Mouse (Mus musculus) CH12.LX (cell line): ENCODE results near the gene Cacna1b. TPM values are rescaled to one million over a fixed set of nuclear protein-coding genes. Genes with fewer than 3 reads are reported as not detected.

Experiments used
- DNase-seq: peaks from one replicate; pipeline ENCODE4 v3.0.0-alpha.2; 2013; ENCODE audit errors: extremely low read depth
- H3K27ac ChIP-seq: 2 replicates; pipeline ENCODE4 v1.5.1; 2012; ENCODE audit warnings: low read depth, mild to moderate bottlenecking, control low read depth, moderate library complexity; ENCODE audit not compliant: insufficient read depth
- H3K27me3 ChIP-seq: replicated peaks from 2 replicates; pipeline ENCODE3; 2012; ENCODE audit warnings: inconsistent platforms
- H3K36me3 ChIP-seq, 2 experiments: replicated peaks in 1 of 2; 2 replicates each; pipeline versions ENCODE3 to v1.6.1; 2012; ENCODE audit warnings: inconsistent platforms in 1 of 2, low read length in 1 of 2, mild to moderate bottlenecking in 1 of 2, mixed read lengths in 1 of 2, moderate library complexity in 1 of 2; ENCODE audit not compliant: control insufficient read depth in 1 of 2, insufficient read depth in 1 of 2
- H3K4me1 ChIP-seq, 2 experiments: 2 replicates each; pipeline ENCODE4 v1.6.1; 2012; ENCODE audit warnings: inconsistent platforms in 1 of 2, moderate library complexity in 1 of 2; ENCODE audit not compliant: insufficient read depth in 2 of 2, control insufficient read depth in 1 of 2
- H3K4me2 ChIP-seq: 2 replicates; pipeline ENCODE4 v1.6.1; 2012; ENCODE audit warnings: low read depth, mild to moderate bottlenecking, control low read depth; ENCODE audit not compliant: poor library complexity, insufficient read depth, severe bottlenecking
- H3K4me3 ChIP-seq, 3 experiments: fragments of 150-350 bp in 1 of 3; sonication (generic) in 1 of 3; replicated peaks in 1 of 3; 2 replicates each; pipeline versions ENCODE3 to v1.5.1; 2011 to 2012; ENCODE audit warnings: low read depth in 2 of 3, low read length in 2 of 3, mild to moderate bottlenecking in 2 of 3, moderate library complexity in 2 of 3, control low read depth in 1 of 3, improper control_type of control experiment in 1 of 3, inconsistent platforms in 1 of 3, mixed read lengths in 1 of 3; ENCODE audit not compliant: poor library complexity in 1 of 3
- H3K79me2 ChIP-seq: replicated peaks from 2 replicates; pipeline ENCODE4 v1.6.1; 2012; ENCODE audit warnings: mild to moderate bottlenecking, moderate library complexity; ENCODE audit not compliant: control insufficient read depth, poor library complexity, insufficient read depth, severe bottlenecking; ENCODE audit errors: extremely low read depth
- H3K9ac ChIP-seq: 2 replicates; pipeline ENCODE4 v1.6.1; 2012; ENCODE audit warnings: low read depth, mild to moderate bottlenecking, control low read depth, moderate library complexity; ENCODE audit not compliant: insufficient read depth
- H3K9me3 ChIP-seq: replicated peaks from 2 replicates; pipeline ENCODE3; 2012; ENCODE audit warnings: low read length, inconsistent platforms, mixed read lengths
- CTCF ChIP-seq, 2 experiments: IDR thresholded peaks in 1 of 2; conservative IDR thresholded peaks in 1 of 2; 2 replicates each; pipeline ENCODE4 v1.5.1; 2011 to 2012; ENCODE audit warnings: low read depth in 2 of 2, low read length in 2 of 2, improper control_type of control experiment in 1 of 2, inconsistent platforms in 1 of 2, mild to moderate bottlenecking in 1 of 2, moderate library complexity in 1 of 2
- E2F4 ChIP-seq: IDR thresholded peaks from 2 replicates; pipeline ENCODE4 v1.6.1; 2011; ENCODE audit warnings: low read depth, low read length, improper control_type of control experiment; ENCODE audit not compliant: insufficient replicate concordance
- ELF1 ChIP-seq: IDR thresholded peaks from 2 replicates; pipeline ENCODE4 v1.6.1; 2014; ENCODE audit warnings: low read depth, mild to moderate bottlenecking, inconsistent platforms, low read length, improper control_type of control experiment
- EP300 ChIP-seq: IDR thresholded peaks from 2 replicates; pipeline ENCODE4 v1.6.1; 2011; ENCODE audit warnings: low read length, improper control_type of control experiment
- ETS1 ChIP-seq: conservative IDR thresholded peaks from 2 replicates; pipeline ENCODE4 v1.6.1; 2012; ENCODE audit warnings: low read depth, mild to moderate bottlenecking, inconsistent platforms, low read length, improper control_type of control experiment, moderate library complexity
- GABPA ChIP-seq: IDR thresholded peaks from 2 replicates; pipeline ENCODE4 v1.6.1; 2012; ENCODE audit warnings: low read depth, low read length, improper control_type of control experiment, inconsistent platforms; ENCODE audit not compliant: insufficient replicate concordance
- HCFC1 ChIP-seq: IDR thresholded peaks from 2 replicates; pipeline ENCODE4 v1.6.1; 2012; ENCODE audit warnings: low read depth, mild to moderate bottlenecking, inconsistent platforms, low read length, improper control_type of control experiment
- IRF4 ChIP-seq: IDR thresholded peaks from 2 replicates; pipeline ENCODE4 v1.6.1; 2014; ENCODE audit warnings: low read depth, mild to moderate bottlenecking, inconsistent platforms, low read length, improper control_type of control experiment
- JUND ChIP-seq: conservative IDR thresholded peaks from 2 replicates; pipeline ENCODE4 v1.6.1; 2011; ENCODE audit warnings: low read depth, low read length, improper control_type of control experiment
- MAFK ChIP-seq: IDR thresholded peaks from 2 replicates; pipeline ENCODE4 v1.6.1; 2011; ENCODE audit warnings: low read length, improper control_type of control experiment; ENCODE audit not compliant: insufficient replicate concordance
- MXI1 ChIP-seq: IDR thresholded peaks from 2 replicates; pipeline ENCODE4 v1.6.1; 2011; ENCODE audit warnings: mild to moderate bottlenecking, low read depth, low read length, improper control_type of control experiment
- MYC ChIP-seq: IDR thresholded peaks from 2 replicates; pipeline ENCODE4 v1.6.1; 2011; ENCODE audit warnings: low read depth, mild to moderate bottlenecking, improper control_type of control experiment, low read length
- NELFE ChIP-seq: IDR thresholded peaks from 2 replicates; pipeline ENCODE4 v1.6.1; 2011; ENCODE audit warnings: low read depth, low read length, improper control_type of control experiment
- NRF1 ChIP-seq: IDR thresholded peaks from 2 replicates; pipeline ENCODE4 v1.6.1; 2014; ENCODE audit warnings: low read depth, mild to moderate bottlenecking, inconsistent platforms, low read length, improper control_type of control experiment, moderate library complexity
- POLR2A ChIP-seq: IDR thresholded peaks from 2 replicates; pipeline ENCODE4 v1.6.1; 2011; ENCODE audit warnings: low read depth, mild to moderate bottlenecking, improper control_type of control experiment, low read length
- RAD21 ChIP-seq: IDR thresholded peaks from 2 replicates; pipeline ENCODE4 v1.6.1; 2011; ENCODE audit warnings: low read depth, mild to moderate bottlenecking, low read length, improper control_type of control experiment, moderate library complexity
- SMC3 ChIP-seq: IDR thresholded peaks from 2 replicates; pipeline ENCODE4 v1.6.1; 2011; ENCODE audit warnings: low read depth, low read length, improper control_type of control experiment
- TCF12 ChIP-seq: IDR thresholded peaks from 2 replicates; pipeline ENCODE4 v1.6.1; 2014; ENCODE audit warnings: low read depth, mild to moderate bottlenecking, inconsistent platforms, low read length, improper control_type of control experiment
- UBTF ChIP-seq: IDR thresholded peaks from 2 replicates; pipeline ENCODE4 v1.6.1; 2012; ENCODE audit warnings: low read depth, mild to moderate bottlenecking, inconsistent platforms, low read length, improper control_type of control experiment, moderate library complexity
- USF1 ChIP-seq: IDR thresholded peaks from 2 replicates; pipeline ENCODE4 v1.6.1; 2014; ENCODE audit warnings: low read depth, mild to moderate bottlenecking, inconsistent platforms, low read length, improper control_type of control experiment
- USF2 ChIP-seq: conservative IDR thresholded peaks from 2 replicates; pipeline ENCODE4 v1.6.1; 2011; ENCODE audit warnings: low read depth, low read length, improper control_type of control experiment
- ZC3H11A ChIP-seq: IDR thresholded peaks from 2 replicates; pipeline ENCODE4 v1.6.1; 2012; ENCODE audit warnings: low read depth, mild to moderate bottlenecking, inconsistent platforms, low read length, improper control_type of control experiment
- ZKSCAN1 ChIP-seq: IDR thresholded peaks from 2 replicates; pipeline ENCODE4 v1.6.1; 2012; ENCODE audit warnings: low read depth, inconsistent platforms, low read length, improper control_type of control experiment, borderline replicate concordance
- ZNF384 ChIP-seq: IDR thresholded peaks from 2 replicates; pipeline ENCODE4 v1.6.1; 2012; ENCODE audit warnings: low read depth, low read length, improper control_type of control experiment, inconsistent platforms
- dilution Hi-C: fragments of 300-500 bp; cut with MboI; formaldehyde crosslinking; loops from 2 replicates; pipeline ENCODE4 v1.14.3; 2020; ENCODE audit warnings: low sequenced_read_pairs; ENCODE audit not compliant: extremely low pct_unique_long_range_greater_than_20kb, extremely low pct_ligation_motif_present
- in situ Hi-C: fragments of 300-500 bp; cut with MboI; formaldehyde crosslinking; loops from 3 replicates; pipeline ENCODE4 v1.14.3; 2019; ENCODE audit warnings: low sequenced_read_pairs, low pct_ligation_motif_present, low pct_unique_long_range_greater_than_20kb, mixed read lengths
- polyA plus RNA-seq: library from polyadenylated mRNA; unstranded; fragments of >175 nt; gene quantifications from 2 replicates; pipeline ENCODE4 v1.2.1, GENCODE M21; 2012; ENCODE audit warnings: low read depth; ENCODE audit not compliant: insufficient read length
- total RNA-seq, 2 experiments: library from RNA; depleted of rRNA; stranded (reverse); fragments of 300-350 nt in 1 of 2; fragments of >200 nt in 1 of 2; gene quantifications; 2 replicates each; pipeline ENCODE4 v1.2.3; 2012 to 2014

The Cacna1b gene
- total and polyA plus RNA-seq, 3 experiments, result 0.16 to 0.72 TPM; not detected in 1

DNA sequence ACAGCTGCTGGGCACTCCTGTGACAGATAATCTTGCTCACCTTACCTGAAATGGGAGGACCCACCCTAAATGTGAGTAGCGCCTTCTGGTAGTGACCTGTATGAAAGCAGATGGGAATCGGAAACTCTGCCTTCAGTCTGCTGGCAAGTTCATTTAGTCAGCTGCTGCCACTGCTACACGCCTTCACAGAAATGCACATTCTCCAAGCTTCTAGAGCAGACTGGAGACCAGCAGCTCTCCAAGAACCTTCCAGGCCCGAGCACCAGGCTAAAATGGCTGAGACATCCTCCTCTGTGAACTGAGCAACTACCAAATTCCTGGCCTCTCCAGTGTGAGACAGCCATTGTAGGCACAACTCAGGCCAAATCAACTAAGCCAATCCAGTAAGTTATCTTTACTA, 37.1 kb downstream of the Cacna1b start:
- H3K4me2 ChIP-seq, result no peak overlapping the region
- in situ Hi-C loops, result no loop called here
- H3K9me3 ChIP-seq, result no peaks in the 10 kb centered on the region
- dilution Hi-C loops, result no loop called here
- no peaks in the 10 kb centered on the region for H3K4me1 ChIP-seq
- no peak for TF ChIP-seq NELFE
- TF ChIP-seq HCFC1, result no peak
- no peak for TF ChIP-seq NRF1
- TF ChIP-seq USF1, result no peak
- no peak for TF ChIP-seq UBTF
- TF ChIP-seq MXI1, result no peak
- no peak for TF ChIP-seq MYC
- no peak for TF ChIP-seq CTCF (conservative IDR thresholded peaks at IDR 0.05 in 1 of 2, IDR thresholded peaks at IDR 0.05 in 1 of 2; ENCODE audit: low read depth in 2 of 2, low read length in 2 of 2)
- TF ChIP-seq GABPA, result no peak
- TF ChIP-seq ETS1, result no peak
- no peak for TF ChIP-seq ZNF384
- no peak for TF ChIP-seq ZC3H11A
- H3K36me3 ChIP-seq, result no peaks in the 10 kb centered on the region
- no peaks in the 10 kb centered on the region for H3K27me3 ChIP-seq
- no peak for DNase-seq
- H3K27ac ChIP-seq, result no peak overlapping the region
- H3K79me2 ChIP-seq, result no peaks in the 10 kb centered on the region
- H3K4me3 ChIP-seq, result no peak overlapping the region
- H3K9ac ChIP-seq, result no peak overlapping the region

DNA sequence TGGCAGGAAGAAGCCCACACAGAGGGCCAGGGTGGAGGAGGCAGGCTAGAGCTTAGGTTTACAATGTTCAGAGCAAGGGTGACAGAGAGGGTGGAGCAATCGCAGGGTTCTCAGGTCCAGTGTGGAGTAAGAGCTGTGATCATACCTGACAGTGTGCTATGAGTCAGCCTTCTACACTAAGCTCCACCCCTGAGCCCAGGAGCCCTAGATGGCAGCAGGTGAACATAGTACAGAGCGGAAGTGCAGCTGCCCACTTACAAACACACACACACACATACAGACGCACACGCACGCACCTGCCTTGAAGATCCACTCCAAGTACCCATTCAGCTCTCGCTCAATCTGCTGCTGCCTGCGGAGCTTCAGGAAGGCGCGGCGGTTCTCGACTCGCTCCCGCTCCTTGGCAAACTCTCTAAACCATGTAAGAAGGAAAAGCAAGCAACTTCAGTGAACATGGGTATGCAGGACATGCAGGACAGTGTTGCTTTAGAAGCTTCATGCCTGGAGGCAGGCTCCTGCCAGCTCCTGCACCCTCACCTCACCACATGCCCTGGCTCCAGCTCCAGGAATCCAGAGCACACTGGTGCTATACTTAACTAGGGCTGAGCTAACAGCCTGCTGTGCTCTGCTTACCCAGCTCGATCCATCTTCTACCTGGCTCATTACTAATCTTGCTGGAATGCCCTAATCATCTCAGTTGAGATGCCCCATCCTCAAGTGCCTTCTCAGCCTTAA, 43.1 kb downstream of the Cacna1b start:
- H3K36me3 ChIP-seq, result no peaks in the 10 kb centered on the region
- H3K4me1 ChIP-seq, result no peaks in the 10 kb centered on the region
- DNase-seq, result no peak
- H3K4me3 ChIP-seq, result no peak overlapping the region
- TF ChIP-seq RAD21 (no peak), USF2 (no peak), CTCF (conservative IDR thresholded peaks at IDR 0.05 in 1 of 2, IDR thresholded peaks at IDR 0.05 in 1 of 2; ENCODE audit: low read depth in 2 of 2, low read length in 2 of 2) (no peak), NELFE (no peak), ZKSCAN1 (no peak), ELF1 (no peak), NRF1 (no peak), EP300 (no peak), MAFK (no peak), HCFC1 (no peak), SMC3 (no peak), MYC (no peak), E2F4 (no peak), TCF12 (no peak), JUND (no peak), POLR2A (no peak), IRF4 (no peak)
- no peaks in the 10 kb centered on the region for H3K27me3 ChIP-seq
- H3K4me2 ChIP-seq, result no peak overlapping the region
- no peak overlapping the region for H3K27ac ChIP-seq
- peaks cover 3% of the 10 kb centered on the region for H3K9me3 ChIP-seq
- no peak overlapping the region for H3K9ac ChIP-seq
- dilution Hi-C loops (no loop called here), in situ Hi-C loops (no loop called here)
- H3K79me2 ChIP-seq, result no peaks in the 10 kb centered on the region
